Mouse (Mus musculus) kidney, adult 10 weeks (tissue): Measurements from ENCODE around the gene Akt1. TPM values are rescaled to one million over a fixed set of nuclear protein-coding genes. Genes with fewer than 3 reads are reported as not detected.

Source experiments
- polyA plus RNA-seq: library from polyadenylated mRNA; stranded (reverse); fragments of 350-450 nt; fragmentation: Illumina TruSeq; extraction: RNeasy Lipid Tissue Mini Kit (QIAGEN cat#74804); gene quantifications from one replicate; pipeline ENCODE4 v1.2.3, GENCODE M21; 2014; ENCODE audit warnings: low read depth, low replicate concordance

Akt1 gene
- 2.5 TPM for polyA plus RNA-seq

DNA sequence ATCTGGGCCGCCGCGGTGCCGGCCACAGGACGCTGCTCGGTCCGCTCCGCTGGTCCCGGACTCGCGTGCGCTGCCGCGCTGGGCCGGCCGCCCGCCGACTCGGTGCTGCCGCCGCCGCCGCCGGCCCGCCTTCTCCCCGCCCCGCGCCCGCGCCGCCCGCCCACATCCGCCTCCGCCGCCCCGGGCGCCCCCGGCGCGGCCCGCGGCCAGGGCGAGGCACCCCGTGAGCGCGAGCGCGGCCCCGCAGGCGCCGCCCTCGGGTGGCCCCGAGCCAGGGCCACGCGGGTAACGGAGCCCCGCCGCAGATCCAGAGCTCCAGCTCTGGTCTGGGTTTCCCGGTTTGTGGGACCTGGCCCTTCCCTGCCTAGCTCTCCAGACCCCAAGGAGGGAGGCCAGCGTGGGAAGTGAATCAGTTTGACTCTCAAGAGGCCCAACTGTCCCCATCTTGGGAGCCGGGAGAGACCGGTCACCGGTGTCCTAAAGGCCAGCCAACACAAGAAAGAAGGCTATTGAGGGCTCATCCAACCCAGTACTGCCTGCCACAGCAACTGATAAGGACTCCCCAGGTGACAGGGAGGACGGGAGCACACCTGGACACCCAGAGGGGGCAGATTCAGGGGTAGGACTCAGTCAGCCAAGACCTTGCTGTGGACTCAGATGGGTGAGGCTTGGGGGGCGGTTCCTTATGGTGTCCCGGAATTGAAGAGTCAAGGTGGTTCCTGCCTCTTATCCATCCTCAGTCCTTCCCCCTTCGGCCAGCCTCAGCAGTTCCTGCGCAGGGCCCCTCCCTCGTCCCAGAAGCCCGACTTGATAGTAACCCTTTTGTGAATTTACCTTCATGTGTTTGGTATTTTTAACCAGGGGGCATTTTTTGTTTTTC lies at the start of gene Akt1:
Akt1 (minus strand) TSS at position 753 of the 880 bp plus-strand sequence.

GRCm38 (mm10) chr12:112720216-112720615 lies 45.5 kb upstream of the Akt1 start, which contains the start of gene Cep170b:
Gene Cep170b, plus strand, starts transcription at chr12:112720455.

GRCm38 (mm10) chr12:112678555-112679026 lies 3.9 kb upstream of the Akt1 start, which contains the start of gene Zbtb42:
Gene Zbtb42, plus strand, starts transcription at chr12:112678828.

DNA sequence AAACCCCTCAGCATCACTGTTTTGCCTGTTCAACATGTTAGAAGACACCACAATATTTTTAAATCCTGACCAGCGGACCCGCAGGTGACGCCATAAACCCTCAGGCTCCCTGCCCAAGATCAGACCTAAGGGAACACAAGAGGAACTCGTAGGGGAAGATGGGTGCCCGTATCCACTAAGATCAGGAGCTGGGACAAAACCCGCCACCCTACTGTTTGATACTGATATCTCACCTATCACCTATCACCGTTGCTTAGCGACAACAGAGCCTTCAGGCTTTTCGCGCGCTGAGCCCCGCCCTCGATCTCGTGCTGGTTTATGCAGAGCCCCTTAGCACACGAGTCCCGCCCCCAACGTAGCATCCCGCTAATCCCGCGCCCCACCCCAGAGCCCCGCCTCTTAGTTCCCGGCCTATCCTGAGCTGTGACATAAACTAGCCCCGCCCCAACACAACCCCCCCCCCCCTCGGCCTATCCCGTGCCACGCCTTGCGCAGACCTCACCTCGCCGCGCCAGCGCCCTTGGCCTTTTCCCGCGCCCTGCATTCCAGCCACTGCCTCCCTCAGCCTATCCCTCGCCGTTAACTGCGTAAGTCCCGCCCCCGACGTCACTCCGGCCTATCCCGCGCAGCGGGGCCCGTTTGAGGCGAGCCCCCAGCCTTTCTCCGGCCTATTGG lies 30.4 kb downstream of the Akt1 start, which contains the start of gene Siva1:
Siva1 (plus strand) TSS at position 500 of the 675 bp plus-strand sequence.

DNA sequence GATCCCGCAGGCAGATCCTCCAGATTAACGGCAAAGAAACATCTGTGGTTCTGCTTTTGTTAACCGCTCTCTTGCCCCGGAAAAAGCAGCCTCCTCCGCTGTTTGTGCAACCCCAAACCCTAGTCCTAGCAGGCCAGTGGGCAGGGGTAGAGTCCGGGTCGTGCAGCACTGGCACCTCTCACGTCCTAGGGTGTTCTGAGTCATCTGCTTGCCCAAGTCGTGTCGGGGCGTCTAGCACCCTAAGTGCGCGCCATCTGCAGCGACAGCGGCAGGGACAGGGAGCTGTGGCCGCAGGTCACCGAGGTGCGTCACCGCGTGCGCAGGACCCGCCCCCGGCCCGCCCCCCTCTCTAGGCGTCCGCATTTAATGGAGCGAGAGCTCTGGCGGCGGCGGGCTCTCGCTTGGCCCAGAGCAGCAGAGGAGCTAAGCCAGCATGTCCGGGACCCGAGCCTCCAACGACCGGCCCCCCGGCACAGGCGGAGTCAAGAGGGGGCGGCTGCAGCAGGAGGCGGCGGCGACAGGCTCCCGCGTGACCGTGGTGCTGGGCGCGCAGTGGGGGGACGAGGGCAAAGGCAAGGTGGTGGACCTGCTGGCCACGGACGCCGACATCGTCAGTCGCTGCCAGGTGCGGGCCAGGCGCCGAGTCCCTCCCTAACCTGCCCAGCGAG lies 54.9 kb downstream of the Akt1 start, which contains the start of gene Adssl1:
Adssl1 (plus strand) TSS at position 360 of the 668 bp plus-strand sequence.

Other genes with a start within 250 kb of the Akt1 start
- gene A530016L24Rik, start 185.4 kb downstream of the Akt1 start, polyA plus RNA-seq = not detected
- gene Tmem179, start 158.1 kb downstream of the Akt1 start, polyA plus RNA-seq = not detected
- gene Inf2, start 86.1 kb downstream of the Akt1 start, polyA plus RNA-seq = 0.24 TPM
- gene Adssl1, start 54.8 kb downstream of the Akt1 start, polyA plus RNA-seq = 1.5 TPM
- 1.9 TPM for gene Siva1, start 30.2 kb downstream of the Akt1 start, polyA plus RNA-seq
- gene Zbtb42, start 3.9 kb upstream of the Akt1 start, polyA plus RNA-seq = 0.24 TPM
- 23.6 TPM for gene Cep170b, start 45.6 kb upstream of the Akt1 start, polyA plus RNA-seq
- 0.20 TPM for gene Pld4, start 85.8 kb upstream of the Akt1 start, polyA plus RNA-seq
- gene Ahnak2, start 127.8 kb upstream of the Akt1 start, polyA plus RNA-seq = 0.16 TPM
- gene Clba1, start 134.1 kb upstream of the Akt1 start, polyA plus RNA-seq = 5.5 TPM
- gene Cdca4, start 154.5 kb upstream of the Akt1 start, polyA plus RNA-seq = 3.3 TPM
- gene Gpr132, start 193.3 kb upstream of the Akt1 start, polyA plus RNA-seq = not detected